ENCODE assay signal across 8 mouse cellular contexts in the genomic region with DNA sequence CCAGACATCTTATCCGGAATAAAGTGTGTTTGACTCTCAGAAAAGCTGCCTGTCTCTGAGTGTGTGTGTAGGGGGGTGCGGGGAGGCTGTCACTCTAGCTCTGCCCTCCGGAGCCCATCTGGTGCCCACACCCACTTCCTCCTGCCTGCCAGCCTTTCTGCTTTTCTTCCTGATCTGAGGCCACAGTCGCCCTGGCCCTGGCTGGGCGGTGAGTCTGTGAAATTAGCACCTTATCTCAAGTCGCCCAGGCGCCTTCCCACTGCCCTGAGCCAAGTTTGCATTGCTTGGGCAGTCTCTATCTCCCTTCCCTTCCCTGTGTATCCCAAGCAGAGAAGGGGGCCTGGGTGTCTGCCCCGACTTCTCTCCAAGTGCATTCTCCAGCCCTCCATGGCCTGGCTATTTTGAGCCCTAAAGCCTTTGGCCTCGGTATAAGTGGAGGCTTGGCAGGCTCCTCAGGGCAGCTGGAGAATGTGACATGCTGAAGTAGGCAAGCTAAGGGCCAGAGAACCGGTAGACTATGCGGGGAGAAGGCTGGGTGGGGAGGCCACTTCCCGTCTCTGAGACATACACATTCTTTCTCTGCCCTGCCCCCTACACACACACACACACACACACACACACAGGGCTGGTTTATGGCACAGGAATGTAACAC. TPM values are rescaled to one million over a fixed set of nuclear protein-coding genes. Genes with fewer than 3 reads are reported as not detected.
DNase-seq lines count a peak whose midpoint lies in the region; ATAC-seq and TF ChIP-seq lines count a peak whose summit lies in the region.

No protein-coding gene starts in this region.

- no peaks in the 10 kb centered on the region for H3K9me3 ChIP-seq in erythroblast, embryonic 14.5 days (ENCODE audit: control insufficient read depth, low read length)
- H3K9me3 ChIP-seq in stomach, embryonic 15.5 days = no peaks in the 10 kb centered on the region

- no peak overlapping the region for H3K4me3 ChIP-seq in kidney, adult 2 months (ENCODE audit: insufficient read depth, low read depth, low read length)
- H3K4me3 ChIP-seq in erythroblast, embryonic 14.5 days (replicated peaks) = peak overlapping the region; percentile 43
- H3K4me3 ChIP-seq in stomach, embryonic 15.5 days (replicated peaks) = no peak overlapping the region

- no peaks in the 10 kb centered on the region for H3K27me3 ChIP-seq in kidney, adult 2 months (replicated peaks; ENCODE audit: control insufficient read depth, insufficient read depth, low read length)
- H3K27me3 ChIP-seq in erythroblast, embryonic 14.5 days (ENCODE audit: control insufficient read depth) = peaks cover 13% of the 10 kb centered on the region
- H3K27me3 ChIP-seq in stomach, embryonic 15.5 days (replicated peaks) = no peaks in the 10 kb centered on the region

- DNase-seq in kidney, adult 2 months = peak; percentile 43
- no peak for DNase-seq in kidney, adult 8-10 months
- DNase-seq in adrenal gland, postnatal 36 days = peak; percentile 54 to 72
- DNase-seq in heart, postnatal 10 days = peak; percentile 88 to 92
- peak; percentile 58 to 63 for DNase-seq in layer of hippocampus, postnatal 14 days (ENCODE audit: low spot score in 2 of 2)

- no peak overlapping the region for H3K9ac ChIP-seq in stomach, embryonic 15.5 days

- TF ChIP-seq POLR2A in kidney, adult 2 months (IDR thresholded peaks at IDR 0.05; ENCODE audit: low read depth, low read length) = no peak

- intact Hi-C loops in heart, postnatal 10 days (cut with DNase I) = loop anchor here (10.0 kb wide), 1 partner anchor 349 kb away; a partner anchor contains a TSS

- peak overlapping the region; percentile 79 for H3K27ac ChIP-seq in kidney, adult 2 months (ENCODE audit: insufficient read depth, low read depth, low read length)
- peak overlapping the region; percentile 94 for H3K27ac ChIP-seq in stomach, embryonic 15.5 days

- H3K4me2 ChIP-seq in stomach, embryonic 15.5 days = peak overlapping the region; percentile 24; the same call in 1 of the 2 replicates

- H3K36me3 ChIP-seq in kidney, adult 2 months (ENCODE audit: control insufficient read depth, insufficient read depth, low read length) = no peaks in the 10 kb centered on the region
- peaks cover 76% of the 10 kb centered on the region for H3K36me3 ChIP-seq in erythroblast, embryonic 14.5 days (ENCODE audit: control insufficient read depth)
- H3K36me3 ChIP-seq in stomach, embryonic 15.5 days = no peaks in the 10 kb centered on the region

- WGBS in kidney, adult 2 months = 25% methylated on average over 12 of the region's 12 CpGs
- WGBS in stomach, embryonic 15.5 days = 18% methylated on average over 12 of the region's 12 CpGs

- H3K4me1 ChIP-seq in kidney, adult 2 months (ENCODE audit: control insufficient read depth, insufficient read depth, low read length) = peaks cover 10% of the 10 kb centered on the region
- H3K4me1 ChIP-seq in erythroblast, embryonic 14.5 days (ENCODE audit: control insufficient read depth) = peaks cover 66% of the 10 kb centered on the region
- H3K4me1 ChIP-seq in stomach, embryonic 15.5 days = peaks cover 63% of the 10 kb centered on the region

- no peak for TF ChIP-seq CTCF in kidney, adult 2 months (conservative IDR thresholded peaks at IDR 0.05; ENCODE audit: insufficient read depth, insufficient read length, low read depth, low read length)

- ATAC-seq in megakaryocyte-erythroid progenitor cell, adult 5-6 weeks (replicated peaks; ENCODE audit: low FRiP score, low TSS enrichment, poor library complexity, severe bottlenecking) = peak; percentile 92
- ATAC-seq in stomach, embryonic 15.5 days (ENCODE audit: insufficient read depth, low FRiP score, low read depth) = peak; percentile 85

RNA-seq across cellular contexts. Expression of a gene that starts 6.0 kb away (rescaled TPM):
- 50.6 and 60.6 TPM in 2 replicates for polyA plus RNA-seq in kidney, adult 2 months (2012; rRNA removed)
- 10 to 100 TPM; 36.3 to 47.0 TPM for total RNA-seq in adrenal gland, postnatal 36 days (2021)
- polyA plus RNA-seq in erythroblast, embryonic 14.5 days (2012) = 0.05 and 0.14 TPM in 2 replicates
- 1 to 10 TPM; 9.9 to 10.0 TPM for total RNA-seq in heart, postnatal 10 days (2021)
- 10 to 100 TPM in 1 of 2 experiments, 1 to 10 TPM in 1; 9.3 to 10.3 TPM for total RNA-seq in layer of hippocampus, postnatal 14 days (2021)
- 1.5 and 4.3 TPM in 2 replicates for total RNA-seq in megakaryocyte-erythroid progenitor cell, adult 5-6 weeks (2014; fragmentation: Nextera tagmentation)
- 3.1 and 4.5 TPM in 2 replicates for total RNA-seq in megakaryocyte-erythroid progenitor cell, adult 5-6 weeks (2017)
- 17.0 and 17.9 TPM in 2 replicates for polyA plus RNA-seq in stomach, embryonic 15.5 days (2015; fragmentation: Nextera tagmentation; extraction: Ambion mirVana)

RNA-seq across cellular contexts. Expression of a gene that starts 14.4 kb away (rescaled TPM):
- 0.44 and 0.83 TPM in 2 replicates for polyA plus RNA-seq in kidney, adult 2 months (2012; rRNA removed)
- total RNA-seq in adrenal gland, postnatal 36 days (2021) = 1 to 10 TPM; 1.5 to 3.3 TPM
- 0.04 and 0.06 TPM in 2 replicates for polyA plus RNA-seq in erythroblast, embryonic 14.5 days (2012)
- under 1 TPM in 1 of 2 experiments, not detected in 1; 0.45 TPM for total RNA-seq in heart, postnatal 10 days (2021)
- under 1 TPM; 0.38 to 0.81 TPM for total RNA-seq in layer of hippocampus, postnatal 14 days (2021)
- total RNA-seq in megakaryocyte-erythroid progenitor cell, adult 5-6 weeks (2014; fragmentation: Nextera tagmentation) = not detected in 2 replicates
- not detected in 2 replicates for total RNA-seq in megakaryocyte-erythroid progenitor cell, adult 5-6 weeks (2017)
- 0.13 and 0.26 TPM in 2 replicates for polyA plus RNA-seq in stomach, embryonic 15.5 days (2015; fragmentation: Nextera tagmentation; extraction: Ambion mirVana)

RNA-seq across cellular contexts. Expression of a gene that starts 18.6 kb away (rescaled TPM):
- polyA plus RNA-seq in kidney, adult 2 months (2012; rRNA removed) = 154 and 200 TPM in 2 replicates
- 100 to 1,000 TPM in 1 of 2 experiments, 10 to 100 TPM in 1; 71.3 to 111 TPM for total RNA-seq in adrenal gland, postnatal 36 days (2021)
- polyA plus RNA-seq in erythroblast, embryonic 14.5 days (2012) = 0.65 and 0.87 TPM in 2 replicates
- 10 to 100 TPM; 18.7 to 21.4 TPM for total RNA-seq in heart, postnatal 10 days (2021)
- 10 to 100 TPM; 32.6 to 35.7 TPM for total RNA-seq in layer of hippocampus, postnatal 14 days (2021)
- 27.3 and 30.7 TPM in 2 replicates for total RNA-seq in megakaryocyte-erythroid progenitor cell, adult 5-6 weeks (2014; fragmentation: Nextera tagmentation)
- total RNA-seq in megakaryocyte-erythroid progenitor cell, adult 5-6 weeks (2017) = 15.1 and 17.2 TPM in 2 replicates
- polyA plus RNA-seq in stomach, embryonic 15.5 days (2015; fragmentation: Nextera tagmentation; extraction: Ambion mirVana) = 38.5 and 41.5 TPM in 2 replicates

RNA-seq across cellular contexts. Expression of a gene that starts 23.3 kb away (rescaled TPM):
- 56.9 and 67.9 TPM in 2 replicates for polyA plus RNA-seq in kidney, adult 2 months (2012; rRNA removed)
- total RNA-seq in adrenal gland, postnatal 36 days (2021) = 10 to 100 TPM; 50.1 to 63.1 TPM
- polyA plus RNA-seq in erythroblast, embryonic 14.5 days (2012) = 1.4 and 1.7 TPM in 2 replicates
- 10 to 100 TPM; 14.1 to 18.1 TPM for total RNA-seq in heart, postnatal 10 days (2021)
- total RNA-seq in layer of hippocampus, postnatal 14 days (2021) = 10 to 100 TPM; 46.3 to 49.6 TPM
- 46.8 and 53.3 TPM in 2 replicates for total RNA-seq in megakaryocyte-erythroid progenitor cell, adult 5-6 weeks (2014; fragmentation: Nextera tagmentation)
- 34.5 and 74.8 TPM in 2 replicates for total RNA-seq in megakaryocyte-erythroid progenitor cell, adult 5-6 weeks (2017)
- 50.7 and 54.5 TPM in 2 replicates for polyA plus RNA-seq in stomach, embryonic 15.5 days (2015; fragmentation: Nextera tagmentation; extraction: Ambion mirVana)

RNA-seq across cellular contexts. Expression of a gene that starts 31.4 kb away (rescaled TPM):
- 1.2 and 1.9 TPM in 2 replicates for polyA plus RNA-seq in kidney, adult 2 months (2012; rRNA removed)
- total RNA-seq in adrenal gland, postnatal 36 days (2021) = 1 to 10 TPM; 5.8 to 6.6 TPM
- 3.9 and 5.2 TPM in 2 replicates for polyA plus RNA-seq in erythroblast, embryonic 14.5 days (2012)
- 1 to 10 TPM; 5.0 to 5.6 TPM for total RNA-seq in heart, postnatal 10 days (2021)
- 1 to 10 TPM; 2.7 to 4.9 TPM for total RNA-seq in layer of hippocampus, postnatal 14 days (2021)
- 26.2 and 65.9 TPM in 2 replicates for total RNA-seq in megakaryocyte-erythroid progenitor cell, adult 5-6 weeks (2014; fragmentation: Nextera tagmentation)
- 38.0 and 79.3 TPM in 2 replicates for total RNA-seq in megakaryocyte-erythroid progenitor cell, adult 5-6 weeks (2017)
- polyA plus RNA-seq in stomach, embryonic 15.5 days (2015; fragmentation: Nextera tagmentation; extraction: Ambion mirVana) = 26.9 and 27.6 TPM in 2 replicates

Comparison
In these comparisons a context has a peak if more than half of its experiments do, and no peak if none do; other contexts are left out.
1. DNase-seq: peak in kidney, adult 2 months (single experiment), adrenal gland, postnatal 36 days (2 of 2), heart, postnatal 10 days (2 of 2) and layer of hippocampus, postnatal 14 days (2 of 2); none in kidney, adult 8-10 months (0 of 2).